Mouse (Mus musculus) embryonic facial prominence, embryonic 13.5 days (tissue): ENCODE measurements around the gene Clrn3. TPM values are rescaled to one million over a fixed set of nuclear protein-coding genes. Genes with fewer than 3 reads are reported as not detected.

Experiments used
- ATAC-seq: fragments of 200-750 bp; cut with Nextera tagmentation; 2 replicates; pipeline ENCODE4 v1.8.0; 2017; ENCODE audit warnings: low read depth; ENCODE audit not compliant: insufficient number of reproducible peaks, insufficient read depth, low FRiP score, low TSS enrichment
- H3K27ac ChIP-seq: fragments of 300-500 bp; sonication (generic); 2 replicates; pipeline ENCODE4 v1.5.1; 2015; ENCODE audit warnings: moderate library complexity, mild to moderate bottlenecking, inconsistent platforms
- H3K27me3 ChIP-seq: fragments of 300-500 bp; sonication (generic); 2 replicates; pipeline ENCODE4 v1.6.1; 2015; ENCODE audit warnings: mild to moderate bottlenecking, inconsistent platforms
- H3K36me3 ChIP-seq: fragments of 300-500 bp; sonication (generic); 2 replicates; pipeline ENCODE4 v1.6.1; 2015; ENCODE audit warnings: mild to moderate bottlenecking, inconsistent platforms
- H3K4me1 ChIP-seq: fragments of 300-500 bp; sonication (generic); 2 replicates; pipeline ENCODE4 v1.6.1; 2015; ENCODE audit warnings: inconsistent platforms
- H3K4me2 ChIP-seq: fragments of 300-500 bp; sonication (generic); 2 replicates; pipeline ENCODE4 v1.6.1; 2015; ENCODE audit warnings: moderate library complexity, mild to moderate bottlenecking, inconsistent platforms
- H3K4me3 ChIP-seq: fragments of 300-500 bp; sonication (generic); 2 replicates; pipeline ENCODE4 v1.5.1; 2015; ENCODE audit warnings: mild to moderate bottlenecking, inconsistent platforms
- H3K9ac ChIP-seq: fragments of 300-500 bp; sonication (generic); 2 replicates; pipeline ENCODE4 v1.6.1; 2015; ENCODE audit warnings: mild to moderate bottlenecking, inconsistent platforms
- H3K9me3 ChIP-seq: fragments of 300-500 bp; sonication (generic); 2 replicates; pipeline ENCODE4 v1.6.1; 2016; ENCODE audit warnings: inconsistent platforms
- WGBS: fragments of 180-500 bp; shearing (Covaris S2); methylation state at CpG from one replicate; pipeline ENCODE4 v1.1.7; 2015; ENCODE audit warnings: mixed read lengths; 5-methylcytosine and 5-hydroxymethylcytosine counted together
- polyA plus RNA-seq: library from polyadenylated mRNA; unstranded; fragments of >200 nt; fragmentation: Nextera tagmentation; extraction: Ambion mirVana; gene quantifications from 2 replicates; pipeline ENCODE4 v1.2.1, GENCODE M21; 2015

The Clrn3 gene
- polyA plus RNA-seq, 1 experiment from 2014 or later = not detected

DNA sequence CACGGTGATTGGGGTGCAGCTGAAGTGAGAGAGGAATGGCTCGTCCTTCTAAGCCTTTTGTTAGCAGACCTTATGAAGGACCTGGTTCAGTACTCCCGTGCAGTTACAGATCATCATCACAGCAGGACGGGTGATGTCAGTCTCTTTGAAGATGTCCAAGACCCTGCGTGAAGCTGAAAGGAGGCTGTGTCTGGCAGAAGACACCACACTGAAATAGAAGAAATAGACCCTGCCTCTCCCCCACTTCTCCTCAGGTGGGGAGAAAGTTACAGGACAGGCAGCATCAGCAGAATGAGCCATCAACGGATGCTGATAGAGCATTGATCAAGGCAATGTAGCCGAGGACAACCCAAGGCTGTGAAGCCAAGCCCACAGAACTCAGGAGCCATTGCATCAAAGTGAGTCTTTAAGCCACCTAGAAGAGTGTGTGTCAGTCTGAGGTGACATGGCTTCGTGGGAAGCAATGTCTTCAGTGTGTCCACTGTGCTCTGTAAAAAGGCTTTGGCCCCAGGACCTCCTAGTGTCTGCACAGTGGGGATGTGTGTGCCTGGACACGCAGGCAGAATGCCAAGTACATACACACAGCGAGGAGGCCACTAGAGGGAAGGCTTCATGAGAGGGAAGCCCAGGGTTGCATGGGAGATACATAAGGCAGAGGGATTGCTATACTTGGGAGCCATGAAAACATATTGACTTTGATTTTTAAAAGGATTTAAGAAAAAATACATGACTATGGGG is 41.6 kb downstream of the Clrn3 start:
- no peak for ATAC-seq
- no peak overlapping the region for H3K9ac ChIP-seq
- no peak overlapping the region for H3K27ac ChIP-seq
- peaks cover 17% of the 10 kb centered on the region for H3K4me1 ChIP-seq
- peaks cover 18% of the 10 kb centered on the region for H3K27me3 ChIP-seq
- H3K36me3 ChIP-seq = no peaks in the 10 kb centered on the region
- no peaks in the 10 kb centered on the region for H3K9me3 ChIP-seq
- no peak overlapping the region for H3K4me2 ChIP-seq
- 54% methylated on average over 10 of the region's 10 CpGs for WGBS
- H3K4me3 ChIP-seq = no peak overlapping the region

DNA sequence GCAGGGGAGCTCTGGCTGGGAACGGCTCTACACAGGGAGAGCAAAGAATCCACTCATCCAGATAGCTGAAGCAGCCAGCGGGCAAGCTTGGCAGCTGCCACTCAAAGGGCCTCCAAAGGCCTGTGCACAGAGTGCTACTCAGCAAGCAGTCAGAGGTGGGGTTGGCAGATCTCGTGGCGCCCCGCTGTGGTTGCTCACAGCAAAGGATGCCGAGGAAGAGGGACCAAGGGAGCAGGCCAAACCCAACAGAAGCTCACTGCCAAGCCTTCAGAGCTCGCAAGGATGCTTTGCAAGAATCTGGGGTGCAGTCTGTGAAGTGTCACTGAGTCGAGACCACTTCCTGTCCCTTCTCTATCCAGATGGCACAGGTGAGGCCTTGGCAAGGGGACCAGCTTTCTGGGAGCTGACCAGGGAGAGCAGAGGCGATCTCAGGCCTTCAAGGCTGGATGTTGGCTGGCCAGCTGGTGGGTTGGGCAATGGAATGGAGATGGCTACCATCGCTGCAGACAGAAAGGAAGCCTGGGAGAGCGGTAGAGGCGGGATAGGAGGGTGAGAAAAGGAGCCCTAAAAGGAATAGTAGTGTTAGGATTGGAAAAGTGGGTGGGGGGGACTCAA is 42.6 kb downstream of the Clrn3 start:
- ATAC-seq = no peak
- peaks cover 17% of the 10 kb centered on the region for H3K4me1 ChIP-seq
- H3K9me3 ChIP-seq = no peaks in the 10 kb centered on the region
- H3K4me2 ChIP-seq = 0 out of 2 replicates have a peak overlapping the region, but pooled peaks have one; percentile 5
- 22% methylated on average over 12 of the region's 12 CpGs for WGBS
- H3K9ac ChIP-seq = no peak overlapping the region
- no peak overlapping the region for H3K27ac ChIP-seq
- H3K27me3 ChIP-seq = peaks cover 18% of the 10 kb centered on the region
- H3K36me3 ChIP-seq = no peaks in the 10 kb centered on the region
- no peak overlapping the region for H3K4me3 ChIP-seq

GRCm38 (mm10) chr7:135485116-135485795 is 43.2 kb downstream of the Clrn3 start:
- Histone ChIP-seq H3K27ac (no peak overlapping the region), H3K4me2 (0 out of 2 replicates have a peak overlapping the region, but pooled peaks have one; percentile 5), H3K36me3 (no peaks in the 10 kb centered on the region), H3K9me3 (no peaks in the 10 kb centered on the region), H3K9ac (no peak overlapping the region), H3K4me1 (peaks cover 17% of the 10 kb centered on the region), H3K27me3 (peaks cover 18% of the 10 kb centered on the region), H3K4me3 (no peak overlapping the region)
- 3% methylated on average over 10 of the region's 10 CpGs for WGBS
- no peak for ATAC-seq

GRCm38 (mm10) chr7:135484341-135484740 is 44.1 kb downstream of the Clrn3 start:
- Histone ChIP-seq H3K27me3 (peaks cover 18% of the 10 kb centered on the region), H3K4me2 (no peak overlapping the region), H3K4me1 (peaks cover 24% of the 10 kb centered on the region), H3K4me3 (no peak overlapping the region), H3K36me3 (no peaks in the 10 kb centered on the region), H3K9ac (no peak overlapping the region), H3K9me3 (no peaks in the 10 kb centered on the region), H3K27ac (no peak overlapping the region)
- WGBS = 37% methylated on average over 11 of the region's 11 CpGs
- no peak for ATAC-seq

GRCm38 (mm10) chr7:135483751-135484150 is 44.7 kb downstream of the Clrn3 start:
- WGBS = 46% methylated on average over 6 of the region's 6 CpGs
- Histone ChIP-seq H3K36me3 (no peaks in the 10 kb centered on the region), H3K27ac (no peak overlapping the region), H3K9ac (no peak overlapping the region), H3K27me3 (peaks cover 18% of the 10 kb centered on the region), H3K9me3 (no peaks in the 10 kb centered on the region), H3K4me3 (no peak overlapping the region), H3K4me2 (no peak overlapping the region), H3K4me1 (peaks cover 27% of the 10 kb centered on the region)
- ATAC-seq = no peak

DNA sequence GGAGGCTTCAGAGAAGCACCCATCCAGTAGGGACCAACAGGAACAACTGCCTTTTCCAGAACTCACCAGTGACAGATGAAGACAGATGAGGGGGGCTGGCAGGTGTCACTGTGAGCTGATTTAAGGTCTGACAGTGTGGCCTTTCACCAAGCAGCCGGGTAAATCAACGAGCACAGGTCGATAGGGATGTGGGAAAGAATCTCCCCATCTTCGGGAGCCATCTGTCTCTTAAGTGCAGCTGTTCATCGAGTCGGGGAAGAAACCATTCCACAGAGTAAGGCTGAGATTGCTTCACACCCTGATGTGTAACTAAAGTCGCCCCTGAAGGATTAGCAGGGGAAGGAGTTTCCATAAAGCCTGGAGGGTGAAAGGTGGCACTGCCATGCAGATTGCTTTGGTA is 47.3 kb downstream of the Clrn3 start:
- ATAC-seq = no peak
- WGBS = 71% methylated on average over 7 of the region's 7 CpGs
- no peak overlapping the region for H3K4me2 ChIP-seq
- no peaks in the 10 kb centered on the region for H3K9me3 ChIP-seq
- no peak overlapping the region for H3K4me3 ChIP-seq
- H3K9ac ChIP-seq = no peak overlapping the region
- no peak overlapping the region for H3K27ac ChIP-seq
- H3K4me1 ChIP-seq = peaks cover 34% of the 10 kb centered on the region
- H3K36me3 ChIP-seq = no peaks in the 10 kb centered on the region
- H3K27me3 ChIP-seq = peaks cover 6% of the 10 kb centered on the region

GRCm38 (mm10) chr7:135479912-135480311 is 48.5 kb downstream of the Clrn3 start:
- Histone ChIP-seq H3K4me2 (no peak overlapping the region), H3K9ac (no peak overlapping the region), H3K4me1 (peaks cover 23% of the 10 kb centered on the region), H3K27me3 (peaks cover 4% of the 10 kb centered on the region; the same call in 1 of the 2 replicates), H3K27ac (no peak overlapping the region), H3K36me3 (no peaks in the 10 kb centered on the region), H3K4me3 (no peak overlapping the region), H3K9me3 (no peaks in the 10 kb centered on the region)
- WGBS = 64% methylated on average over 6 of the region's 6 CpGs
- ATAC-seq = no peak

DNA sequence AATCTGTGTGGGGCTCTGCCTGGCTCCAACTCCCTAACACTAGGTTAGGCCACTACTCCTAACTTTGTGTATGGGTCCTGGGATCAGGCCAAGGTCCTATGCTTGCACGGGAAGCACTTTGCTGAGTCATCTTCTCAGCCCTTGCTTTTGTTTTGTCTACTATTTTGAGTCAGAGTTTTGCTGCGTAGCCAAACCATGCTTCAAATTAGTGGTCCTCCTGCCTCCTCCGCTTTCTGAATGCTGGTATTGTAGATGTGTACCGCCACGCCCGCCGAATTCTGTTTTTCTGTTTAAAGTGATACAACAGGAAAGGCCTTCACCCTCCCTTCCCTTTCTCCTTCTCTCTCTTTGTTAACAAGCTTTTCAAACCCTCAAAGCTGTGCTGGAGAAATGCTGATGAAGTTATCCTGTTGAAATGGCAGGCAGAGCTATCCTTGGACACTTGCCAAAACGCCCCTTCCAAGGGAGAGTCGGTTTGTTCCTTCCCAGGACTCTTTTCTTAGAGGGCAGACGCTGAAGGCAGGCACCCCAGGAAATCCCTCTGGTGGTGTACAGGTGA is 49.1 kb downstream of the Clrn3 start:
- H3K27ac ChIP-seq = 0 out of 2 replicates have a peak overlapping the region, but pooled peaks have one; percentile 11
- no peaks in the 10 kb centered on the region for H3K9me3 ChIP-seq
- H3K9ac ChIP-seq = no peak overlapping the region
- H3K4me3 ChIP-seq = no peak overlapping the region
- 0 out of 2 replicates have a peak overlapping the region, but pooled peaks have one; percentile 1 for H3K4me2 ChIP-seq
- peaks cover 4% of the 10 kb centered on the region; the same call in 1 of the 2 replicates for H3K27me3 ChIP-seq
- WGBS = 32% methylated on average over 10 of the region's 10 CpGs
- no peak for ATAC-seq
- H3K4me1 ChIP-seq = peaks cover 23% of the 10 kb centered on the region
- no peaks in the 10 kb centered on the region for H3K36me3 ChIP-seq

- peaks cover 18% of the 10 kb centered on the region for H3K4me1 ChIP-seq
- H3K36me3 ChIP-seq = no peaks in the 10 kb centered on the region
- no peak overlapping the region for H3K27ac ChIP-seq
- no peaks in the 10 kb centered on the region; the same call in 1 of the 2 replicates for H3K27me3 ChIP-seq
- H3K4me2 ChIP-seq = no peak overlapping the region
- H3K9ac ChIP-seq = no peak overlapping the region
- no peak for ATAC-seq
- H3K9me3 ChIP-seq = no peaks in the 10 kb centered on the region
- no peak overlapping the region for H3K4me3 ChIP-seq
- WGBS = 7% methylated on average over 5 of the region's 5 CpGs
These were observed 51.2 kb downstream of the Clrn3 start for GRCm38 (mm10) chr7:135477256-135477655.

- ATAC-seq = no peak
- H3K36me3 ChIP-seq = no peaks in the 10 kb centered on the region
- no peak overlapping the region for H3K27ac ChIP-seq
- H3K4me3 ChIP-seq = no peak overlapping the region
- H3K4me1 ChIP-seq = peaks cover 18% of the 10 kb centered on the region
- H3K9me3 ChIP-seq = no peaks in the 10 kb centered on the region
- 36% methylated on average over 8 of the region's 8 CpGs for WGBS
- H3K4me2 ChIP-seq = no peak overlapping the region
- H3K27me3 ChIP-seq = no peaks in the 10 kb centered on the region
- H3K9ac ChIP-seq = no peak overlapping the region
These were observed 52.5 kb downstream of the Clrn3 start for GRCm38 (mm10) chr7:135475981-135476380.

GRCm38 (mm10) chr7:135470319-135470718 is 58.1 kb downstream of the Clrn3 start:
- Histone ChIP-seq H3K4me1 (peaks cover 6% of the 10 kb centered on the region), H3K27me3 (peaks cover 8% of the 10 kb centered on the region), H3K36me3 (no peaks in the 10 kb centered on the region), H3K27ac (no peak overlapping the region), H3K9ac (no peak overlapping the region), H3K4me3 (no peak overlapping the region), H3K4me2 (no peak overlapping the region), H3K9me3 (no peaks in the 10 kb centered on the region)
- 79% methylated on average over 5 of the region's 5 CpGs for WGBS
- no peak for ATAC-seq
